Mouse (Mus musculus): ENCODE data around the gene Parvg. TPM values are rescaled to one million over a fixed set of nuclear protein-coding genes. Genes with fewer than 3 reads are reported as not detected.

Parvg gene
- polyA plus RNA-seq, 1 experiment from 2014 or later, result 0.44 TPM

GRCm38 (mm10) chr15:84300591-84300990, 23.2 kb upstream of the Parvg start:
- Histone ChIP-seq H3K4me2 (replicated peaks) (no peak overlapping the region), H3K27me3 (ENCODE audit: control insufficient read depth, insufficient read depth, low read length) (no peaks in the 10 kb centered on the region), H3K4me3 (replicated peaks; ENCODE audit: low read length) (no peak overlapping the region), H3K27ac (peak overlapping the region; percentile 58), H3K4me1 (replicated peaks; ENCODE audit: control insufficient read depth, insufficient read depth, low read length) (peaks cover 64% of the 10 kb centered on the region), H3K36me3 (replicated peaks; ENCODE audit: control insufficient read depth, insufficient read depth) (no peaks in the 10 kb centered on the region), H3K9ac (no peak overlapping the region), H3K9me3 (ENCODE audit: control insufficient read depth, low read length) (no peaks in the 10 kb centered on the region)
- 43% methylated on average over 2 of the region's 2 CpGs for WGBS
- DNase-seq (ENCODE audit: low spot score), result no peak
- no peak for ATAC-seq (ENCODE audit: low FRiP score)

DNA sequence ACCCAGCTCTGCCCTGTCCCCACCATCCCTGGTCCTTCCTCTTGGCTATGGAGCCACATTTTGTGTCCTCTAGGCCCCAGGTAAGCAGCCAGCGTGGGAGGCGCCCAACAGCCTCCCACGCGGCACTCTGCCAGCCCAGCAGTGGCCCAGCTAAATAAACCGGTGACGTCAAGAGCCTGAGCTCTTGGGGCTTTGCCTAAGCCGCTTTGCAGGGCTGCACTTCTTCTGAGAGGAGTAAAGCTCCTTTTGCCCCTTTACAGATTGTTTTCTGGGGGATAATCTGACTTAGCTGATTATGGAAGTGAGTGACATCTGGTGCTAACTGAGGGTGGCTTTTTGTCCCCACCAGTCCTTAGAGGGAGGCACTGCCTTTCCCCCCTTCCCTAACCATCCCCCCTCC, 22.8 kb upstream of the Parvg start:
- ATAC-seq (ENCODE audit: low FRiP score) (no peak), DNase-seq (ENCODE audit: low spot score) (peak; percentile 73)
- 7% methylated on average over 7 of the region's 7 CpGs for WGBS
- Histone ChIP-seq H3K9me3 (ENCODE audit: control insufficient read depth, low read length) (no peaks in the 10 kb centered on the region), H3K9ac (no peak overlapping the region), H3K36me3 (replicated peaks; ENCODE audit: control insufficient read depth, insufficient read depth) (no peaks in the 10 kb centered on the region), H3K4me1 (replicated peaks; ENCODE audit: control insufficient read depth, insufficient read depth, low read length) (peaks cover 67% of the 10 kb centered on the region), H3K4me2 (replicated peaks) (no peak overlapping the region), H3K27ac (peak overlapping the region; percentile 58), H3K27me3 (ENCODE audit: control insufficient read depth, insufficient read depth, low read length) (no peaks in the 10 kb centered on the region), H3K4me3 (replicated peaks; ENCODE audit: low read length) (no peak overlapping the region)

- H3K9me3 ChIP-seq (ENCODE audit: control insufficient read depth, low read length), result no peaks in the 10 kb centered on the region
- DNase-seq (ENCODE audit: low spot score) (no peak), ATAC-seq (ENCODE audit: low FRiP score) (no peak)
- H3K27ac ChIP-seq, result peak overlapping the region; percentile 58
- no peaks in the 10 kb centered on the region for H3K36me3 ChIP-seq (replicated peaks; ENCODE audit: control insufficient read depth, insufficient read depth)
- H3K9ac ChIP-seq, result no peak overlapping the region
- WGBS, result 20% methylated on average over 8 of the region's 8 CpGs
- no peak overlapping the region for H3K4me3 ChIP-seq (replicated peaks; ENCODE audit: low read length)
- no peak overlapping the region for H3K4me2 ChIP-seq (replicated peaks)
- H3K27me3 ChIP-seq (ENCODE audit: control insufficient read depth, insufficient read depth, low read length), result no peaks in the 10 kb centered on the region
- peaks cover 67% of the 10 kb centered on the region for H3K4me1 ChIP-seq (replicated peaks; ENCODE audit: control insufficient read depth, insufficient read depth, low read length)
Observed at GRCm38 (mm10) chr15:84301641-84302420, 22.0 kb upstream of the Parvg start.

GRCm38 (mm10) chr15:84303264-84303663, 20.6 kb upstream of the Parvg start:
- no peaks in the 10 kb centered on the region for H3K27me3 ChIP-seq (ENCODE audit: control insufficient read depth, insufficient read depth, low read length)
- H3K36me3 ChIP-seq (replicated peaks; ENCODE audit: control insufficient read depth, insufficient read depth), result no peaks in the 10 kb centered on the region
- H3K27ac ChIP-seq, result no peak overlapping the region
- 68% methylated on average over 10 of the region's 10 CpGs for whole genome bisulfite sequencing
- no peak overlapping the region for H3K4me3 ChIP-seq (replicated peaks; ENCODE audit: low read length)
- H3K9me3 ChIP-seq (ENCODE audit: control insufficient read depth, low read length), result no peaks in the 10 kb centered on the region
- no peak for DNase-seq (ENCODE audit: low spot score)
- no peak overlapping the region for H3K4me2 ChIP-seq (replicated peaks)
- no peak overlapping the region for H3K9ac ChIP-seq
- ATAC-seq (ENCODE audit: low FRiP score), result no peak
- H3K4me1 ChIP-seq (replicated peaks; ENCODE audit: control insufficient read depth, insufficient read depth, low read length), result peaks cover 64% of the 10 kb centered on the region

DNA sequence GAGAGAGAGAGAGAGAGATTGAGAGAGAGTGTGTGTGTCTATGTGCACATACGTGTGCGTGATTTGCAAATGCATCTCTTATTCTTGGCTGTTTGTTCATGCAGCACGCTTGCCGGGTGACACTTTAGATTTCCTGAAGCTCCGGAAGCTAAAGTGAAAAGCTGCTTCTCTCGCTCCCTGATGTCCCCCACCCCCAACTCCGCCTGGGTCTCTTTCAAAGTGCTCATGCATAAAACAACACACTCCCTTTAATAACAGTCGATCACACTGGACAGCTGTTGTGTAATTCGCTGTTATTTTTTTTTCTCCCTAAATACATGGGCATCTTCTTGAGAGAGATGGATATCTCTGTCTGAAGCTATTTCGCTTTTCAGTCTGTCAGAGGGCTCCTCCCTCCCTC, 18.5 kb upstream of the Parvg start:
- DNase-seq (ENCODE audit: low spot score), result no peak
- WGBS, result 21% methylated on average over 10 of the region's 10 CpGs
- Histone ChIP-seq H3K9me3 (ENCODE audit: control insufficient read depth, low read length) (no peaks in the 10 kb centered on the region), H3K9ac (no peak overlapping the region), H3K36me3 (replicated peaks; ENCODE audit: control insufficient read depth, insufficient read depth) (no peaks in the 10 kb centered on the region), H3K27me3 (ENCODE audit: control insufficient read depth, insufficient read depth, low read length) (no peaks in the 10 kb centered on the region), H3K4me1 (replicated peaks; ENCODE audit: control insufficient read depth, insufficient read depth, low read length) (peaks cover 53% of the 10 kb centered on the region), H3K4me2 (replicated peaks) (no peak overlapping the region), H3K27ac (peak overlapping the region; percentile 40), H3K4me3 (replicated peaks; ENCODE audit: low read length) (no peak overlapping the region)
- ATAC-seq (ENCODE audit: low FRiP score), result no peak

GRCm38 (mm10) chr15:84310271-84310670, 13.6 kb upstream of the Parvg start:
- no peak overlapping the region for H3K9ac ChIP-seq
- DNase-seq (ENCODE audit: low spot score), result no peak
- WGBS, result 57% methylated on average over 11 of the region's 11 CpGs
- H3K36me3 ChIP-seq (replicated peaks; ENCODE audit: control insufficient read depth, insufficient read depth), result no peaks in the 10 kb centered on the region
- ATAC-seq (ENCODE audit: low FRiP score), result no peak
- no peaks in the 10 kb centered on the region for H3K27me3 ChIP-seq (ENCODE audit: control insufficient read depth, insufficient read depth, low read length)
- no peak overlapping the region for H3K4me3 ChIP-seq (replicated peaks; ENCODE audit: low read length)
- H3K27ac ChIP-seq, result no peak overlapping the region
- peaks cover 40% of the 10 kb centered on the region for H3K4me1 ChIP-seq (replicated peaks; ENCODE audit: control insufficient read depth, insufficient read depth, low read length)
- H3K9me3 ChIP-seq (ENCODE audit: control insufficient read depth, low read length), result no peaks in the 10 kb centered on the region
- H3K4me2 ChIP-seq (replicated peaks), result no peak overlapping the region

GRCm38 (mm10) chr15:84311295-84312085, 12.3 kb upstream of the Parvg start:
- Histone ChIP-seq H3K4me1 (replicated peaks; ENCODE audit: control insufficient read depth, insufficient read depth, low read length) (peaks cover 38% of the 10 kb centered on the region), H3K9ac (no peak overlapping the region), H3K4me3 (replicated peaks; ENCODE audit: low read length) (no peak overlapping the region), H3K9me3 (ENCODE audit: control insufficient read depth, low read length) (no peaks in the 10 kb centered on the region), H3K27ac (no peak overlapping the region), H3K36me3 (replicated peaks; ENCODE audit: control insufficient read depth, insufficient read depth) (no peaks in the 10 kb centered on the region), H3K27me3 (ENCODE audit: control insufficient read depth, insufficient read depth, low read length) (no peaks in the 10 kb centered on the region), H3K4me2 (replicated peaks) (no peak overlapping the region)
- DNase-seq (ENCODE audit: low spot score) (no peak), ATAC-seq (ENCODE audit: low FRiP score) (no peak)
- 80% methylated on average over 9 of the region's 9 CpGs for WGBS

GRCm38 (mm10) chr15:84312878-84313565, 10.8 kb upstream of the Parvg start:
- H3K27me3 ChIP-seq (ENCODE audit: control insufficient read depth, insufficient read depth, low read length), result no peaks in the 10 kb centered on the region
- no peak overlapping the region for H3K4me3 ChIP-seq (replicated peaks; ENCODE audit: low read length)
- ATAC-seq (ENCODE audit: low FRiP score), result no peak
- H3K9ac ChIP-seq, result no peak overlapping the region
- no peaks in the 10 kb centered on the region for H3K9me3 ChIP-seq (ENCODE audit: control insufficient read depth, low read length)
- 65% methylated on average over 9 of the region's 10 CpGs for WGBS
- no peak overlapping the region for H3K4me2 ChIP-seq (replicated peaks)
- no peak overlapping the region for H3K27ac ChIP-seq
- H3K4me1 ChIP-seq (replicated peaks; ENCODE audit: control insufficient read depth, insufficient read depth, low read length), result peaks cover 38% of the 10 kb centered on the region
- H3K36me3 ChIP-seq (replicated peaks; ENCODE audit: control insufficient read depth, insufficient read depth), result no peaks in the 10 kb centered on the region
- no peak for DNase-seq (ENCODE audit: low spot score)

- no peak for ATAC-seq (ENCODE audit: low FRiP score)
- no peaks in the 10 kb centered on the region for H3K36me3 ChIP-seq (replicated peaks; ENCODE audit: control insufficient read depth, insufficient read depth)
- no peak overlapping the region for H3K4me2 ChIP-seq (replicated peaks)
- peaks cover 38% of the 10 kb centered on the region for H3K4me1 ChIP-seq (replicated peaks; ENCODE audit: control insufficient read depth, insufficient read depth, low read length)
- WGBS, result 28% methylated on average over 9 of the region's 9 CpGs
- no peak overlapping the region for H3K27ac ChIP-seq
- no peaks in the 10 kb centered on the region for H3K27me3 ChIP-seq (ENCODE audit: control insufficient read depth, insufficient read depth, low read length)
- no peak for DNase-seq (ENCODE audit: low spot score)
- H3K4me3 ChIP-seq (replicated peaks; ENCODE audit: low read length), result no peak overlapping the region
- H3K9ac ChIP-seq, result no peak overlapping the region
- no peaks in the 10 kb centered on the region for H3K9me3 ChIP-seq (ENCODE audit: control insufficient read depth, low read length)
Observed at GRCm38 (mm10) chr15:84313566-84313878, 10.3 kb upstream of the Parvg start.

Measured in hindbrain, embryonic 14.5 days (tissue).